Mouse (Mus musculus): ENCODE data around the gene Mocs1.

Gene Mocs1

GRCm38 (mm10) chr17:49428239-49428688 is at the start of gene Mocs1:
Gene Mocs1 (plus strand): TSS chr17:49428362.
- peak; percentile 83 for DNase-seq (ENCODE audit: low read depth, low spot score)

- no peak for DNase-seq (ENCODE audit: low read depth, low spot score)
These were observed 48.5 kb upstream of the Mocs1 start for GRCm38 (mm10) chr17:49379645-49380044.

GRCm38 (mm10) chr17:49384217-49384943 is 43.8 kb upstream of the Mocs1 start:
- DNase-seq (ENCODE audit: low read depth, low spot score): no peak

- no peak for DNase-seq (ENCODE audit: low read depth, low spot score)
These were observed 40.4 kb upstream of the Mocs1 start for GRCm38 (mm10) chr17:49387741-49388140.

GRCm38 (mm10) chr17:49392751-49393150 is 35.4 kb upstream of the Mocs1 start:
- no peak for DNase-seq (ENCODE audit: low read depth, low spot score)

GRCm38 (mm10) chr17:49394836-49395235 is 33.3 kb upstream of the Mocs1 start:
- DNase-seq (ENCODE audit: low read depth, low spot score): no peak

- DNase-seq (ENCODE audit: low read depth, low spot score): no peak
These were observed 28.6 kb upstream of the Mocs1 start for GRCm38 (mm10) chr17:49399605-49400004.

GRCm38 (mm10) chr17:49400130-49400529 is 28.0 kb upstream of the Mocs1 start:
- peak; percentile 45 for DNase-seq (ENCODE audit: low read depth, low spot score)

- no peak for DNase-seq (ENCODE audit: low read depth, low spot score)
These were observed 25.0 kb upstream of the Mocs1 start for GRCm38 (mm10) chr17:49403151-49403550.

- no peak for DNase-seq (ENCODE audit: low read depth, low spot score)
These were observed 22.2 kb upstream of the Mocs1 start for GRCm38 (mm10) chr17:49405927-49406326.

- no peak for DNase-seq (ENCODE audit: low read depth, low spot score)
These were observed 15.2 kb upstream of the Mocs1 start for GRCm38 (mm10) chr17:49412974-49413373.

GRCm38 (mm10) chr17:49413554-49413953 is 14.6 kb upstream of the Mocs1 start:
- no peak for DNase-seq (ENCODE audit: low read depth, low spot score)

- DNase-seq (ENCODE audit: low read depth, low spot score): no peak
These were observed 11.9 kb upstream of the Mocs1 start for GRCm38 (mm10) chr17:49416228-49416627.

GRCm38 (mm10) chr17:49419813-49420212 is 8.3 kb upstream of the Mocs1 start:
- DNase-seq (ENCODE audit: low read depth, low spot score): no peak

- no peak for DNase-seq (ENCODE audit: low read depth, low spot score)
These were observed 5.7 kb upstream of the Mocs1 start for GRCm38 (mm10) chr17:49422286-49423066.

GRCm38 (mm10) chr17:49423067-49423325 is 5.2 kb upstream of the Mocs1 start:
- no peak for DNase-seq (ENCODE audit: low read depth, low spot score)

- DNase-seq (ENCODE audit: low read depth, low spot score): no peak
These were observed 4.3 kb upstream of the Mocs1 start for GRCm38 (mm10) chr17:49423872-49424271.

- no peak for DNase-seq (ENCODE audit: low read depth, low spot score)
These were observed 427 bp upstream of the Mocs1 start for GRCm38 (mm10) chr17:49427631-49428238.

- DNase-seq (ENCODE audit: low read depth, low spot score): no peak
These were observed 721 bp downstream of the Mocs1 start for GRCm38 (mm10) chr17:49428751-49429415.

GRCm38 (mm10) chr17:49429471-49430129 is 1.4 kb downstream of the Mocs1 start:
- no peak for DNase-seq (ENCODE audit: low read depth, low spot score)

GRCm38 (mm10) chr17:49430136-49430535 is 2.0 kb downstream of the Mocs1 start:
- no peak for DNase-seq (ENCODE audit: low read depth, low spot score)

- no peak for DNase-seq (ENCODE audit: low read depth, low spot score)
These were observed 3.0 kb downstream of the Mocs1 start for GRCm38 (mm10) chr17:49431176-49431575.

All from brain, embryonic 18.5 days (tissue).